8 mouse cellular contexts compared by ENCODE assay signal in genomic region chr9:75071029-75071705, GRCm38 (mm10). TPM values are rescaled to one million over a fixed set of nuclear protein-coding genes. Genes with fewer than 3 reads are reported as not detected.
A peak's percentile ranks its signal among the peaks of the same experiment; 100 is the strongest.
DNase-seq lines count a peak whose midpoint lies in the region; ATAC-seq lines count a peak whose summit lies in the region.

No protein-coding gene starts in this region.

- H3K4me2 ChIP-seq in hindbrain, embryonic 11.5 days (replicated peaks; ENCODE audit: low read depth, low read length) = peak overlapping the region; percentile 77

- ATAC-seq in frontal cortex, adult (ENCODE audit: low TSS enrichment) = peak; percentile 84
- ATAC-seq in hindbrain, embryonic 11.5 days (ENCODE audit: low FRiP score) = peak; percentile 96

- peak; percentile 92 for DNase-seq in Muller cell, postnatal 12 days (ENCODE audit: inconsistent ontology term)
- peak; percentile 84 for DNase-seq in cerebellum, adult 9-10 months
- DNase-seq in hindbrain, embryonic 11.5 days (ENCODE audit: low spot score) = peak; percentile 90
- peak; percentile 77 to 81 for DNase-seq in layer of hippocampus, postnatal 10 days (ENCODE audit: low spot score in 2 of 2)
- peak; percentile 79 for DNase-seq in lung, postnatal 10 days
- DNase-seq in ovary, postnatal 14 days (ENCODE audit: low spot score) = peak; percentile 50
- DNase-seq in thymus, postnatal 10 days (ENCODE audit: low spot score in 2 of 2) = peak; percentile 47 to 59

- peak overlapping the region; percentile 86 for H3K4me3 ChIP-seq in hindbrain, embryonic 11.5 days (ENCODE audit: low read depth, low read length)

- H3K27ac ChIP-seq in hindbrain, embryonic 11.5 days (ENCODE audit: low read depth, low read length) = peak overlapping the region; percentile 95

- H3K9me3 ChIP-seq in hindbrain, embryonic 11.5 days (ENCODE audit: control insufficient read depth, low read length) = no peaks in the 10 kb centered on the region

- no peaks in the 10 kb centered on the region for H3K4me1 ChIP-seq in hindbrain, embryonic 11.5 days (replicated peaks; ENCODE audit: control insufficient read depth, insufficient read depth, low read length)

- 1% methylated on average over 40 of the region's 92 CpGs for WGBS in hindbrain, embryonic 11.5 days

- no peaks in the 10 kb centered on the region for H3K27me3 ChIP-seq in hindbrain, embryonic 11.5 days (ENCODE audit: control insufficient read depth, insufficient read depth, low read length)

- peak overlapping the region; percentile 93 for H3K9ac ChIP-seq in hindbrain, embryonic 11.5 days (ENCODE audit: low read depth, low read length)

- no peaks in the 10 kb centered on the region for H3K36me3 ChIP-seq in hindbrain, embryonic 11.5 days (ENCODE audit: control insufficient read depth, insufficient read depth, low read length)

RNA-seq across cellular contexts. Expression of gene Myo5a, which starts 0.4 kb away (rescaled TPM):
- polyA plus RNA-seq in hindbrain, embryonic 11.5 days (2014; fragmentation: Nextera tagmentation; extraction: Ambion mirVana) = 33.8 and 38.7 TPM in 2 replicates
- total RNA-seq in layer of hippocampus, postnatal 10 days (2021) = 100 to 1,000 TPM; 200 to 212 TPM

RNA-seq across cellular contexts. Expression of gene Arpp19, which starts 33.8 kb away (rescaled TPM):
- polyA plus RNA-seq in hindbrain, embryonic 11.5 days (2014; fragmentation: Nextera tagmentation; extraction: Ambion mirVana) = 298 and 314 TPM in 2 replicates
- 100 to 1,000 TPM; 188 to 198 TPM for total RNA-seq in layer of hippocampus, postnatal 10 days (2021)

Comparison
In these comparisons a context has a peak if more than half of its experiments do, and no peak if none do; other contexts are left out.
1. Peak in every context shown above with its lines: DNase-seq, ATAC-seq, H3K4me3 ChIP-seq and H3K27ac ChIP-seq.